Mouse (Mus musculus): ENCODE measurements around the gene Galk2.

Galk2 gene

DNA sequence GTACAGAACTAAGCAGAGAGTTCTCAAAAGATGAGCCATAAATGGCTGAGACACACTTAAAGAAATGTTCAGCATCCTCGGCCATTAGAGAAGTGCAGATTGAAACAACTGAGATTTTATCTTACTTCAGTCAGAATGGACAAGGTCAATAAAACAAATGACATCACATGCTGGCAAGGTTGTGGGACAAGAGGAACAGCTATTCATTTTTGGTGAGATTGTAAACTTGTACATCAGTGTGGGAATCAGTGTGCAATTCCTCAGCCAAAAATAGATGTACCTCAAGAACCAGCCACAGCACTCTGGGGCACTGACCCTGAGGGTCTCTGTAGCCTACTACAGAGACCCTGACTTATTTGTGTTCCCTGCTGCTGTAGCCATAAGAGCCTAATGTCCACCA, 84.4 kb downstream of the Galk2 start:
- DNase-seq (ENCODE audit: low spot score) = no peak

DNA sequence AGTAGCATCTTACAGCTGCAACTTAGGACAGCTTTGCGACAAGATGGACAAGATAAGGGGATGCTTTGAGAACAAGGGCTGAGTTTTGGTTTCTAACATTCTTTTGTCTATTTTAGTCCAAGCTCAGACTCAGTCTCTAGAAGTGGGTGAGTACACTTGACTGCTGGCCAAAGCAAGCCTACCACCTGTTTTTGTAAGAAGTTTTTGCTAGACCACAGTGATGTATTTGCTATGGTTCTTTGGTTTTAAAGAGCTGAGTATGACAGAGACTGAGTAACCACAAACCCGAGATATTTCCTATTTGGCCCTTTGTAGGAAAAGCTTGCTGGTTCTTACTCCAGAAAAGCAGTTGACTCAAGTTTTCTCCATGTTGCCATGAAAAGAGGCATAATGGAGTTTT, 89.3 kb downstream of the Galk2 start:
- DNase-seq (ENCODE audit: low spot score) = no peak

DNA sequence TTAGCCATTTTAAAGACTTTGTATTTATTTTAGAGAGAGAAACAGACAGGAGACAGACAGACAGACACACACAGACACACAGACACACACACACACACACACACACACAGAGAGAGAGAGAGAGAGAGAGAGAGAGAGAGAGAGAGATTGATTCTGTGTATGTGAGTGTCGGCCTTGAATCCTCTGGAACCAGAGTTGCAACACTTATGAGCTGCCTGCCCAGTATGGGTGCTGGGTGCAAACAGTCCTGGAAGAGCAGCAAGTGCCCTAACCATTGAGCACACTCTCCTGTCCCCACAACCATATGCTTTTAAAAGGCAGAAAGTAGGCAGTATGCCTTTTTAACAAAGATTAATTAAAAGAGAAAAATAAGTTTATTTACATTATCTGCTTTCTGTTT, 109.9 kb downstream of the Galk2 start:
- DNase-seq (ENCODE audit: low spot score) = no peak

DNA sequence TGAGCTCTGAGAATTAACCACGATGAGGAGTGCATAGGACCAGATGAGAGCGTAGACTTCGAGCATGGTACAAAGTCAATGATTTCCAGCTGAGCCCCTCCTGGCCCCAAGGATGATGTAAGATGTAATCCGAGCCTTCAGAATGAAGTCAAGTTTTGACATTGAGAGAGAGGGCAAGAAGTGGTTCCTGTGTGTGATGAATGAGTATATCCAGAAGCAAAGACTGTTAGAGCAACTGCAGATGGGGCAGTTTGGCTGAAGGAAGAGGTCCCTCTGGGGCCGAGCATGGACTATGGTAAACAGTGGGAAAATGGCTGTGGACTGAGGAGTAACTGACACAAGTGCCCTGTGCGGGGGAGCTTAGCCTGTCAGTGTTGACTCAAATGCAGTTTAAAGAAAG, 114.3 kb downstream of the Galk2 start:
- DNase-seq (ENCODE audit: low spot score) = no peak

DNA sequence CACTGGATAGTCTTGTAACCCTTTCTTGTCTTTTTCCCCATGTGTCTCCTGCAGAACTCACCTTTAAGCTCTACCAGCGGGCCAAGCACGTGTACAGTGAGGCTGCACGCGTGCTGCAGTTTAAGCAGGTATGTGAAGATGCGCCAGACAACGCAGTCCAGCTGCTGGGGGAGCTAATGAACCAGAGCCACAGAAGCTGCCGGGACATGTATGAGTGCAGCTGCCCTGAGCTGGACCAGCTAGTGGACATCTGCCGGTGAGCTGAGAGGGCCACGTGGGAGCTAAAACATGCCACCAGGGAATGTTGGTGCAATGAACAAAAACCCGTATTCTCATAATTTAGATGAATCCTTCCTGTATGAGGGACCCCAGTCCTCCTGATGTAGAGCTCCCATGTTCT, 116.3 kb downstream of the Galk2 start:
- DNase-seq (ENCODE audit: low spot score) = no peak

DNA sequence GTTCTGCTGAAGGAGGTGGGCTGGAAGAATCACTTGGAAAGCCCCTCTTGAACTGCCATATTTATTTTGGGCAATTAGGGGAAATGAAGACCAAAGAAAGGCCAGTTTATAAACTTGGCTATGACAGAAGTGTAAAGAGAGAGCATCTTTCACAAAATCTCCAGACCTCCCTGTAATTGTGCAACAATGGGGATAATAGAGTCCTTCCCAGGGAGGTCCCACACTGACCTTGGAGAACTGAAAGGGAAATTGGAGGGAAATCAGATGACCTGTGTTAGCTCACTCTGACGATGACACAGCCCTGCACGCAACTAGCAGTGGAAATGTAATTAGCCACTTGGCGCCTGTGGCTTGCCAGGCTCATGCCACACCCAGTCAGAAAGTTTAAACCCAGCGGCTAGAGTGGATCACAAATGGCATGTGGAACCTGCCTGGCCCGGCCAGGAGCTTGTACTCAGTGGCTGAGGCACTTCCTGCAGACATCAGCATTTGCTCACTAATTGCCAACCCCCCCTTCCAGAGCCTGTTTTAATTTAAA, 117.0 kb downstream of the Galk2 start:
- DNase-seq (ENCODE audit: low spot score) = no peak

DNA sequence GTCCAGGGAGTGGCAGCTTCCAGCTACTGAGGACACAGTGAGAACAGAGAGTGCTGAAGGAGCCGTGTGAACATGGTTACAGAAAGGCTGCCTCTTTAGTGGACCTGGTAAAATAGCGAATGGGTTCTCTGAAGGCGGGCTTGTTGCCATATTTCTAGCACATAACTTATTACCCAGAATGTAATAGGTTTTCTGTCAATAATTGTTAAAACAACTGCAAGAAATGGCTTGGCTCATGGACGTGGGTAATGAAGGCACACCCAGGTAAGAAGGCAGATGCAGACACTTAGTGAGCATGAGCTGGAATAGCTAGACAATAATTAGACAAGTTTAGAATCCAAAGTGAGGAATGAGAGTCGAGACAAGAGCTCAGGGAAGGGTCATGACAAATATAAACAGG, 143.4 kb downstream of the Galk2 start:
- DNase-seq (ENCODE audit: low spot score) = no peak

DNA sequence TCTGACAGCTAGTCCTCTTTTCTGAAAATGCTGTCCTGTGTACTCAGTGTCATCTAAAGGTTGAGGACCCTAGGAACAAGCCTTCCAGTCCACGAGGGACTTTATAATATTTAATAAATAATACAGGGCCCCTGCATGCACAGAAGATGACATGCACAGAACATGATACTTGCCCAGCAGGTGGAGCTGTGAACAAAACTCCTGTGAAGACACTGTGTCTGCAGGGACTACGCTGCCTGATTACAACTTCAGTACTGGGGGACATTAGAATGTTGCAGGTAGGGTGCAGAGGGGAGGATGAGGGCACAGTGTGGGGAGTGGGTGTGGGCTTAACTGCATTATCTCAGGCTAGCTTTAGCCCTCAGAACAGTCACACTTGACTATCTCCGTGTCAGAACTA, 147.2 kb downstream of the Galk2 start:
- peak; percentile 73 for DNase-seq (ENCODE audit: low spot score)

DNA sequence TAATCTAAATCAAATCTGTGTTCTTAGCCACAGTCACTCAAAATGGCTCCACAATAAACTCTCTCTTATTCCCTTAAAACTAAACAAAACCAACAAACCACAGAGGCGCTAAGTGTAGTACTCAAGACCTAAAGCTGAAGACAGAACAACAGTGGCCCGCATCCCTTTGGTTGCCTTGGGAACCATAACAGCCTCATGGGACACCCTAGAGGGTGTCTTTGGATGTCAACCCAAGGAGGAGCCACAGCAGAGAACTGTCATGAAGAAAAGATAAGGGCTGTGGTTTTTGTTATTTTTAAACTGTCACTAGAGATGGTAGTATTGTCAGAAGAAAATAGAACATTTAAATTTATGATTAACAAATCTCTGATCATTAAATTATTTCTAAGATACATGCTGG, 147.8 kb downstream of the Galk2 start:
- DNase-seq (ENCODE audit: low spot score) = no peak

DNA sequence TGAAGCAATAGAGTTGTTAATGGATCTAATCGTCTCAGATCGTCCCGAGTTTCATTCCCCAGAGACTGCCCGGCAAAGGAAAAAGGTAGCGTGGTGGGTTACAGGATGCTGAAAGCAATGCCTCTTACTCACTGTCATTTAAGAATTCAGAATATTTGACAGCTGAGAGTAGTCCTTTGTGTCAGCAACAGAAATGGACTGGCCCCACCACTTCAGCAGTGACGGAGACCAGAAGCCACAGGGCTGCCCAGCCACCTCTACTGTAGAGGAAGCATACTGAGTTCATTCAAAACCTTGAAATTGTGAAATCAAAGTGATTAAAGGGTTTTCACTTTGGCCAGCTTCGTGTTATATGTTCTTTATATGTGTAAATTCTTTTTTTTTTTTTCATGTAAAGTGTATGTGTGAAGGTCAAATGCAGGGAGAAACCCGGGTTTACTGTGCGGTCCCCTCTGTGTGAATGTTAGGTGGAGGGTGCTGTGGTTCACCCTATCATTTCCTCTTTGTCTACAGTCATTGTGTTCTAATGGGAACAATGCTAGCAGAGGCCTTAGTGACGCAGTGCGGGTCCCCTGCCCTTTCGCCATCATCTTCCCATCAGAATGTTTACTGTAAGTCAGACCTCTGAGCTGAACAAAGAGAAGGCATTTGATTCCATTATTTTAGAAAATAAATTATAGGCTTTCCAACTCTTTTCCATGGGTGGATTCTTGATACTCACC, 156.2 kb downstream of the Galk2 start:
- DNase-seq (ENCODE audit: low spot score) = no peak

DNA sequence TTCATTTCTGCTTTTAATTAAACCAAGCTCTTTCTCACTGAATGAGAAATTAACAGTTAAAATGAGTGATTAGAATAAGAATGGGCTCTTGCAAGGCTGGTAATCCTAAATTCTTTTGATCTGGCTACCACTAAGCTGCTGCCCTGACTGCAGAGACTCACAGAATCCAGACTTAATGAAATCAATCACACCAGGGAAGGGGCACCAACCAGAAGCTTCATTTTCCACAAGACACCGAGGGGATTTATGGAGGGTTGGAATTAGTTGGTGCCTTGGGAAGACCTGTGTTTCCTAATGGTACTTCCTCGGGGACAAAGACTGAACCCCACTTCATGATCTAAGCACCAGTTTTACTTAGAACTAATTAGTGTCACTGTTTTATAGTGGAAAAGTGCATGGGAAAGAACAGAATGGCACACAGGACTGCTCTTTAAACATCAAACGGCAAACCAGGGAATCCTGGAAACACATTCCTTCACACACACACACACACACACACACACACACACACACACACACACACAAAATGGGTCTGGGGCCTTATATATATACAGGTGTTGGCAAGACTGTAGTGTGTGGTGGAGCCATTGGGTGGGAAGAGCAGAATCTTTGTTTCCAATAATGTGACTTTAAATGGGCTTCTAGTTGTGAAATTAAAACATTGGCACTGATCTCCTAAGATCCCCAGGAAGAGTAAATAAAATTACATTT, 157.0 kb downstream of the Galk2 start:
- no peak for DNase-seq (ENCODE audit: low spot score)

DNA sequence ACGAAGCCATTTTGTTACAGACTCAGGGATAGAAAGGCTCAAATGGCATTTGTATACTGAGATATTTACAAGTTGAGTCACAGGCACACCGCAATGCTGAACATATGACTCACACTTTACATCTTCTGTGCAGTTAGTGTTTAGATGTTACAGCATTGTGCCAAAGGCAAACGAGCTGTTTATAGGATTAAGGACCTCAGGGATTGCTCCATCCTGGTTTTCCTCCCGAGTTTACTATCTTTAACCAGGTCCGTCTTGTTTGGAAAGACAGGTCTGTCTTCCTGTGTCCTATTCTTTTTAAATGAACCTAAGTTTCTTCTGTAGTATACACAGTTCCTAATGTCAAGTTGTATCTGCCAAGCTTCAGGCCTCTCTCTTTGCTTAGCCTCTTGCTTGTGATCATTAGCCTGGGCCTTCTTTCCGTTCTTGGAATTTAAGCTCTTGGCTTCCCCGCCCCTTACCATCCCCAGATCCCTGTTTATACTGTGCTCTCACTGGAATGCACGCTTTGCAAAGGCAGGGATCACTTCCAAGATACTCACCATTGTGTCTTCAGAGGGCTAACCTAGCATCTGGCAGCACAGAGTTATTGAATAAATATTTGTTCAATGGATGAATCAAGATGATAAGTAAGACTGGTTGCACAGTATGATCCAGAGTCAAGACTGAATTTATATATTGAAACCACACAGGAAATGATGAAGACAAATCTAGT, 172.4 kb downstream of the Galk2 start:
- DNase-seq (ENCODE audit: low spot score) = no peak

DNA sequence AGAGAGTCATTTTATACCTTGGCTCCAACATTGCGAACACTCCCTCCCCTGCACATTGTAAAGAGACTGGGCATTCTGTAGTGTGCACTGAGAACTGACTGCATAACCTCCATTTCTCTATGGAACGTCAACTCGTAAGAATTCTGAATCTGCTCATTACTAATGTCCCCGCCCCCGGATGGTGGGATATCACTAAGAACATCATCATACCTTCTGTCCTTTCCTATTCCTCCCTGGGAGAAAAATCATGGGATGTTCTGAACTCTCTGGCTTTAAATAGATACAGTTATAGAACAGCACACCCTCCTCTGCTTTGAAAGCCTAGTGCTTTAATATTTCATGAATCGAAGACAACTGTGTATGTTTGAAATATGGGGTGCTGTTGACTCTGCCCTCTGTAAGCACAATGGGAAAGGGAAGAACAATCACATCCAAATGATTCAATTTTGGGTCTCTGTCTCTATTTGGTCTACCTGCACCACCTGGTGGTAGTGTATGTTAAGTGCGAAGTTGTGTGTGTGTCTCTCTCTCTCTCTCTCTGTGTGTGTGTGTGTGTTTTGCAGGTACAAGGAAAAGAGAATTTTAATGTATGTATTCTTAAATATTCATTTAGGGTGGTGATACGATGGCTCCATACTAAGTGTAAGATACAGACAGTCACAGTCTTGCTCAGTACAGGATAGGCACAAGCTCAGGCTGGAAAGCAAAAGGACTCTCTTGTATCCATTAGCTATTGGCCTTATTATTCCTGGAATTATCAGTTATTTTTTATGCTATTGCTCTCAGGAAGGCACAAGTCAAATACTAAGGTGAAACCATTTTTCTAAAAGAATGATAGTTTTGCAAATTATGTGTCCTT, 174.4 kb downstream of the Galk2 start:
- DNase-seq (ENCODE audit: low spot score) = no peak
